Mouse (Mus musculus): ENCODE results near the gene Gm813.
"Not testable (repeated sequence)": the region's sequence is repeated elsewhere in the genome, so short reads cannot be mapped to it uniquely, and the experiment has no call there.

Gm813 gene

DNA sequence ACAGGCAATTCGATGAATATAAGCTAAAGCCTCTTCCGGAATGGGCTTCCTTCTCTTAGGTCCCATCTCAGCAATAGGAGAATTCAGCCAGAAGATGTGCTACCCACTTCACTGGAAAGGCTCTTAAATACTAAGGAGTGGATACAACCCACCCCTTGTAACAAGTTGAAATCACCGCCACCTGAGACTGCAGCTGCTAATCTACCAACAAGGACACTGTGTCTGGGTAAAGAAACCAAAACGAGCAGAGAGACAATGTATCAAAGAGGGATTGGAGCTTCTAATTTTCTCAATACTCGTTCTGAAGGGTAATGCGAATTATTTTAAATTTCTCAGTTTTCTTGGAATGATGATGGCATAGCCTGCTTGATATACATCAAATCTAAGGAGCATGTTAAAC lies at the start of gene Gm813:
TSS of gene Gm813 (minus strand) at position 101 of the 400 bp plus-strand sequence.
- DNase-seq (ENCODE audit: low spot score in 2 of 2), result no peak

DNA sequence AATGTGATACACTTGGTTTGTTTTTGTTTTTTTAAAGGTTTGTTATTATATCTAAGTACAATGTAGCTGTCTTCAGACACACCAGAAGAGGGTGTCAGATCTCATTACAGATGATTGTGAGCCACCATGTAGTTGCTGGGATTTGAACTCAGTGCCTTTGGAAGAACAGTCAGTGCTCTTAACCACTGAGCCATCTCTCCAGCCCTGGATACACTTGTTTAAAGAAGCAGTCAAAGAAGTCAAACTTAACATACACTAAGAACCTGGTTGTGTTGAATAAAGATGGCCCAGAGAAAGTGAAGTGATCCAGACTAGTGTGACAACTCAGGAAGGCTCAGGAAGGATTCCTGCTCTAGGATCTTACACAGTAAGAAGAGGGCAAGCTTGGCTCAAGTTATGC lies 48.4 kb upstream of the Gm813 start:
- not testable (repeated sequence) for DNase-seq (ENCODE audit: low spot score in 2 of 2)

DNA sequence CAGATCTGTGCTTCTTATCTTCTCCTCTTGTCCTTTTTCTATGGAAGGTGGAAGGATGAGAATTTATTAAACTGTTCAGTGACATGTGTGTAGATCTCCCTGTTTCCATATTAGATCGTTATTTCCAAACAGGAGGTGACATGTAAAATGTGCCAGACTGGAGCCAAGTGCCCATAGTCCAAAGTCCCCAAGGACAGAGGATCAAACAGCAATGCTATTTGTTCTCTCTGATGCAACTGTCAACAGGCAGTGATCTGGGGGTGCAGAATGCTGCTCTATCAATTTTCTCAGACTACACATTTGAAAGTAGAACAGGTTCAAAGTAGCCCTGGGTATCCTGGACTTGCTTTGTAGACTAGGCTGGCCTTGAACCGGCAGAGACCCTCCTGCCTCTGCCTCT lies 47.0 kb upstream of the Gm813 start:
- no peak for DNase-seq (ENCODE audit: low spot score in 2 of 2)

DNA sequence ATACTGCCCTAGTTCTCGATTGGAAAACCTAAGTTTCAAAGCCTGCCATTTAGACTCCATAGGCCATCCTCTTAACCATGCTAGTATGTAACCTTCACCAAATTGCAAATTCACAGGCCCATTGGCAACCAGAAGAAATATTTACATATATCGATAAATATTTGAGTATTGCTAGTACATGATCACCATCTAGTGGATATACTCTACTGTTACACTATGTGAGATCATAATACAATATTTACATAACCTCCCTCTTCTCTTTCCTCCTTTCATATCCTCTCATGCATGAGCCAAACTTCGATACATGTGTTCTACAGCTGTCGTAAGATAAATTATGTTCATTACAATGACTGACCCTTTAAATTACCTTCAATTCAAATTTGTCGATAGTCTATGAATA lies 46.2 kb upstream of the Gm813 start:
- no peak for DNase-seq (ENCODE audit: low spot score in 2 of 2)

DNA sequence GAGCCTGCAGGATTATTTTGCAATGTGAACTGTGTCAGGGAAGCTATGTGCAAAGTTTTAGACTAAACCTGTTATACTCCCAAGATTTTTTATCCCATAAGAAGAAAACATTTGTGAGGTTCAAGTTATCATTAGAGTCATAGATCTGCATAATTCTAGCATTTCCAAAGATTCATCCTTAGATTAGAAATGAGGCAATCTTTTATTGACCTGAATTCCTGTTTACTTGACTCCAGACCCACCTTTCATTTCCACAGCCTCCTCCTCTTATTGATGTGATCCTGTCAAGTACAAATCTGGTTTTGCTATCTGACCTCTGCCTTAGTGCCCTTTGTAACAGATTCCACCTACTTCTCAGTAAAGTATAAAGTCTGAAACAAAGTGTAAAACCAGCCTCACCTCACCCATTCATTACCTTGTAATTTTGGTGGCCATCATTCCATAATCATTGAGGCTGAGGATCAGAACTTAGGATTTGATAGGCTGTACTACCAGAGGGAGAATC lies 45.6 kb upstream of the Gm813 start:
- DNase-seq (ENCODE audit: low spot score in 2 of 2), result no peak

DNA sequence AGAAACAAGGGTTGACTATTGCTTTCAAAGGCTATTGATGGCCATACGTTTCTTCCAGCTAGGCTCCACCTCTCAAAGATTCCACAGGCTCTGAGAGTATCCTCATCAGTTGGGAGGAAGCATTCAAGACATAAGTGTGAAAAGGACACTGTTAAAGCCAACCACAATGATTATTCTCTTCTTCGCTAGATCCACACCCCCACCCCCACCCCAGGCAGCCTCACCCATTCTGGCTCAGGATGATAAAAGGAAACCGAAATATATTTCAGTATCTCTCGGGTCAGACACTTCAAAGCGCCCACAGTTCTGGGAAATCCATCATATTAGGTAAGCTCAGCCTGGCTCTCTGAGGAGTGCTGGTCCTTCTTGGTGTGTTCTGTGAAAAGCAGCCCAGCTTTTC lies 45.0 kb upstream of the Gm813 start:
- no peak for DNase-seq (ENCODE audit: low spot score in 2 of 2)

DNA sequence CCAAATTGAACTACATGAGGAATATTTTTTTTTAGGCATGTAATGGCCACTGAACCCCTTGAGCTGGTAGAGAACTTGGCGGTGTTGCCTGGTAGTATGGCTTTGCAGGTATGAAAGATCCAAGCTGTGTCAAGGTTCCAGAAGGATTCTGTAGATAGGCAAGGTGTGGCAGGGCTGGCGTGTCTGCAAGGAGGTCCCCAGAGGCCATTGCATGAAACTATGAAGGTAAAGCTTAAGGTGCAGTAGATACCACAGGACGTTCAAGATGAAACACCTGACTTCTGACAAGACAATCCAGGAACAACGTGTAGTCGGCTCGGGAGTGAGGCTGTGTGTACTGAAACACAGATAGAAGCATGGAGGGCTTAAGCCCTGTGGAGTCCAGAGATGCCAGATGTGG lies 41.9 kb upstream of the Gm813 start:
- DNase-seq (ENCODE audit: low spot score in 2 of 2), result no peak

DNA sequence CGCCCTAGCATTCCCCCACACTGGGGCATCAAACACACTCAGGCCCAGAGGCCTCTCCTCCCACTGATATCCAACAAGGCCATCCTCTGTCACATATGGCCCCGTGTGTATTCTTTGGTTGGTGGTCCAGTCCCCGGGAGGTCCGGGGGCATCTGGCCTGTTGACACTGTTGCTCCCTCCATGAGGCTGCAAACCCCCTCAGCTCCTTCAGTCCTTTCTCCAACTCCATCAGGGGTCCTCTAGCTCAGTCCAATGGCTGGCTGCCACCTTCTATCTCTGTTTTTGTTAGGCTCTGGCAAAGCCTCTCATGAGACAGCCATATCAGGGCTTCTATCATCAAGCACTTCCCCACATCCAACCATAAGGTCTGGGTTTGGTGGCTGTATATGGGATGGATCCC lies 39.7 kb upstream of the Gm813 start:
- DNase-seq (ENCODE audit: low spot score in 2 of 2), result no peak

DNA sequence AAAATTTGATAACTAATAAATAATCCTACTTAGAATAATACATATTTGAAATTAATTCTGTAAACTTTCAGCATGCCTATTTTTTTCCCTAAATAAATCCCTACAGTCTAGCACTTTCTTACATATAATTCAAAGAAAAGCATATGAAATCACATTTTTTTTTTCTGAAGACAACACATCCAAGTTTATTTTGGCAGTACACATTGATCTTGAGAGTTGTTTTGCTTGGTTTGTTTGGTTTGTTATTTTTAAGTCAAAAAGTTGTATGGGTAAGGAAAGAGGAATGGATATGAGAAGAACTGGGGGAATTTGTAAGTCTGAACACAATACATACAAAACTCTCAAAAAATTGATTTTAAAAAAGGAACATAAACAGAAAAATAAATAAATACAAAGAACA lies 39.0 kb upstream of the Gm813 start:
- DNase-seq (ENCODE audit: low spot score in 2 of 2), result no peak

DNA sequence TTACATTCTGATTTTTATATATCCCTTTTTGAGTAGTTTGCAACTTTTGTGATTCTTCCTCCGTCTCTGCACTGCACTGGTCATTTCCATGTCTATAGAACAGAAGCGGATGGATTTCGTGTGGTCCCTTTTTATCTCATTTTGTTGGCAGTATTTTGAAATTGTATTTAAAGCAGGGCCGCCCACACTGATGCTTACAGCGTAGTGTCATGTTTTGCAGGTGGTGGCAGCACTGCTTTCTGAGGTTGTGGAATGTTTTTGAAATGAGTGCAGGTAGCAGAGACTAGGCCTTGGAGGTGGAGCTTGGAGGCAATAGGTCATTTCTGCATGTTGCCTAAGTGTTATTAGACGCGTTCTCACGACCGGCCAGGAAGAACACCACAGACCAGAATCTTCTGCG lies 33.2 kb upstream of the Gm813 start:
- no peak for DNase-seq (ENCODE audit: low spot score in 2 of 2)

DNA sequence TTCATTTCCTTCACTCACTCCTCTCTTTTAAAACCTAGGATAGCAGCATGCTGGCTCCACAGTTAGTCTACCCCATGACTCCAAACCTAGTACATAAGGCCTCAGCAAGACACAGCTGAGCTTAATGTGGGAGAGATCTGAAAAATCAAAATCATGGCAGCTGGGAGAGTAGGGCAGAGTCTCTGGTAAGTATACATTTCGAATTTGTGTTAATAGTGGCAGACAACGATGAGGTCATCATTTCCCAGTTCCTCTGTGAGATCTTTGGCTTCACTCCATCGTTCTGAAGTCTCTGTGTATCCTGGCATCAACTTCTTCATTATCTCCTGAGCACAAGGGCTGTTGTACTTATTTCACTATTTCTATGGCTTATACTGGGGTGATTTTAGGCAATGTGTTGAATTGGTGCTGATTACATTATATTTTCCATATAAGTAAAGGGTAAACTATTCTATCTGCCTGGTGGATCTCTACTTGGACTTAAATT lies 22.0 kb upstream of the Gm813 start, which contains the start of gene E330017A01Rik:
TSS of gene E330017A01Rik (minus strand) at position 51 of the 487 bp plus-strand sequence.
- DNase-seq (ENCODE audit: low spot score in 2 of 2), result no peak

DNA sequence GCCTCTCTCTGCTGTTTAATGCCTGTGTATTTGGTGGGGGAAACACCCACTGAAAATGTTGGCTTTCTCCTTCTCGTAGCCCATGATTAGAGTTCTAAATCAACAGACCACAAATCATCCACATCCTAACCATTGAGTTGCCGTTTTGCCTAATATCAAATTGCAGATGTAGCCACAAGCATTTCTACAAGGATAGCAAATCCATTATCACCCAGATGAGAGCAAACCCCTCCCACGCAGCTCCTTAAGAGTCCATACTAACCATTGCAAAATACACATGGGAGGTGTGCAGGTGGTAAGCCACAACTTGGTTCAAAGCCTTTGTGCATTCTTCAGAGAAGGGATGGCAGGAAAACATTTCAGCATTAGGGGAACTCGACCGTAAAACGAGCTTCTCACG lies 21.2 kb upstream of the Gm813 start:
- no peak for DNase-seq (ENCODE audit: low spot score in 2 of 2)

DNA sequence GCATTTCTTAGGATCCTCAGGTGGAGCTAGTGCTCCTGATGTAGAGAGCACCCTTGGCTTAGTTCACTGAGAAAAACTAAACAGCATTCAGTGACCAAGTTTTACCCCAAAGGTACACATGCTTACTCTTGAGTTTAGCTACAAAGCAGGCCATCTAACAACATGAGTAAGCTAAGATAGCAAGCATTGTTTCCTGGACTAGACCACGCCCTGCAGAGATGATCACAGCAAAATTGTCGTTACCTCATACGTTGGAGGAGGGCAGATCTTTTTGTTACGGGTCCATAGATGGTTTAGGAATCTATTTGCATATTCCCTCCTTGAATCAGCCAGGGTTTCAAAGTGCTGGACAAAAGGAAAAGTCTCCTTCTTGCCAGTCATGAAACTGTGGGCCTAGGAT lies 20.7 kb upstream of the Gm813 start:
- no peak for DNase-seq (ENCODE audit: low spot score in 2 of 2)

DNA sequence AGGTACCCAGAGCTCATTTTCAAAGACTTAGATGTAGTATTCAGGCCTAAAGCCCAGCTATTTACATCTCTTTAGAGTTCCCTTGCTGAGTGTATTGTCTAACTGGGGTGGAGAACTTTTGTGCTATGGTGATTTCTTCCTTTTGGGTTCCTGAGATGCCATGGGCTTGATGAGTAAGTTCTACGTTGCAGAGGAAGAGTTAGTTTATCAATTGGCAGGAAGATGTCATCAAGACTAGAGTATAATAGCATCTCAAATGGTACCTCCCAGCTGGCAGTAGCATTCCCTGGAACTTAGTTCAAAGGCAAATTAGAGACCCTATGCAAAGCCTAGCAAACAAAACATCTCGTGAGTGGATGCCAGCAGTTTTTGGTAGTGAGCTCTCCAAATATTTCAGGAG lies 19.1 kb upstream of the Gm813 start:
- no peak for DNase-seq (ENCODE audit: low spot score in 2 of 2)

DNA sequence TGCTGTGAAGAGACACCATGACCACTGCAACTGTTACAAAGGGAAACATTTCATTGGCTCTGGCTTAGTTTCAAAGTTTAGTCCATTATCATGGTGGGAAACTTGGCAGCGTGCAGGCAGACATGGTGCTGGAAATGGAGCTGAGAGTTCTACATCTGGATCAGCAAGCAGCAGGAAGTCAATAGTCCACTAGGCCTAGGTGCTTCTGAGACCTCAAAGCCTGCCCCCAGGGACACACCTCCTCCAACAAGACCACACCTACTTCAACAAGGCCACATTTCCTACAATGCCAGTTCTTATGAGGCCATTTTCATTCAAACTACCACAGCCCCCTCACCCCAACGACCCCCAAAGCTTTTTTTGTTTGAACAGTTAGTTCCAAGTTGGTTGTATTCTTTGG lies 13.0 kb upstream of the Gm813 start:
- DNase-seq (ENCODE audit: low spot score in 2 of 2), result no peak

DNA sequence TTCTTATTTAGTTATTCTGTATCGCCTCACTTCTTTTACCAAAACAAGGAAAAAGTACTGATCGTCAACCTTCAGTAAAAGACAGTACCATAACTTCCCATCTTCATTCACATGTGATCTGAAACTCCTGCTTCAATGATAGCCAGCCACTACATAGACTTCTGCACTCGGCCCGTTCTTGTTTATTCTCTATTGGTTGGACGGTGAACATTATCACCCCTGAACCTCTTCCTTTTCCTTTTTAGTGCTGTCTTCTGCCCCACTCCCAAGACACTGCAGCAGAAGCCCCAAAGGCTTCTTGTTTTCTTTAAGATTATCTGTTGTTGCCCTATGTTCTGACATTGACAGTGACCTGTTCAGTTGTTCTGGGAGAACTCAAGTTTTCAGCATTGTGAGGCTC lies 12.2 kb upstream of the Gm813 start:
- no peak for DNase-seq (ENCODE audit: low spot score in 2 of 2)

DNA sequence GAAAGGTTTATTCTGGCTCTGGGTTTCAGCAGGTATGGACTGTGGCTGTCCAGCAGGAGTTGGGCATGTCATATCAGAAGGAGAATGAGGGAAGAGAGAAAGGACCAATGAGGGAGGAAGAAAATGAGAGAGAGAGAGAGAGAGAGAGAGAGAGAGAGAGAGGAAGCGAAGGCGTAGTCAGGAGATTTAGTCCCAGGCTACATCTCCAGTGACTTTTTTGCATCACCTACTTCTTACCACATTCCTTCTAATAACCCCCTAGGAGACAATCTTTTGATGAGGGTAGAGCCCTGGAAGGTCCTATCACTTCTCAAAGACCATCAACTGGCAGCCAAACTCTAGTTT lies 11.5 kb upstream of the Gm813 start:
- DNase-seq (ENCODE audit: low spot score in 2 of 2), result no peak

DNA sequence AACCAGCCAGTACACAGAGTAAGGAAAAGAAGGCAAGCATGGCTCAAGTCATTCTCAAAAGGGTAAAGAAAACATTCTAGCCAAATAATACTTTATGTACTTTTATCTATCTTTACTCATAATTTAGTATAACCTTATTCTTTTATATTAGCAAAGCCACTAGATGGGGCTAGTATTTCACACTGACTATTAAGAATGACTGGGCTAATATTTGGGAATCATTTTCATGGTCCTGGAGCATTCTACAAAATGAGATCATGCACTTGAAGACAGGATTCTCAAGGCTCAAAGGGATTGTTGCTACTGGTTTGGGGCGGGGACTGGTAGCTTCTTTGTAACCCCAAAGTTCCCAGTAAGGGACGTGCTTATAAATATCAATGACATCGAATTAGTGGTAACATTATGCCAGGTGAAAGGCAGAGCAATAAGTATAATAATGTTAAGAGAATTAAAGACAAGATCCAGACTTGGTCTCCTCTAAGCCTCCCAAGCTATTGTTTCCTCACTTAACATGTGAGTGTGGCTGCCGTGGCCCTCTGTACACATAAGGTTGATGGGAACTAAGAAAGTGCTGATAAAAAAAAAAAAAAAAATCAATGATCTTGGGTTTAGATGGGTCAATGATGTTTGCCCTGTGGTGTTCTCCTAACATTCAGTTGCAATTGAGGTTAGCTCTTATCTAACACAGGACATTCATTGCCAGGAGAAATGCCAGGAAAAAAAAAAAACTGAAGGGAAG lies 11.0 kb upstream of the Gm813 start:
- no peak for DNase-seq (ENCODE audit: low spot score in 2 of 2)

DNA sequence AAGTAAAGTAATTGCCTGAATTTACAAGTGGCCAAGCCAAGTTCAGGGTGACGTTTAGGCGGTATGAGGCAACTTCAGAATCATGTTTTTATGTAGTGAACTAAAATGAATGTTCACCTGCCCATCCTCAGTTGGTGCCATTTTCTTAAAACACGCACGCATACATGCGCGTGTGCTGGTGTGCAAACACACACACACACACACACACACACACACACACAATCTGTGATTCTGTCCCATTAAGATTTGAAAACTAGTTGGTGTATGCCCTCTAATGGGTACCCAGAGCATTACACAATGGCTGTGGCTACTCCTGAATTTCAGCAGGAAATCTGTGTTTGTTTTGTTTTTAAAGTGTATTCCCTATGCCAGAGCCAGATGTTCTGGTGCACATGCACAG lies 7.2 kb upstream of the Gm813 start:
- no peak for DNase-seq (ENCODE audit: low spot score in 2 of 2)

DNA sequence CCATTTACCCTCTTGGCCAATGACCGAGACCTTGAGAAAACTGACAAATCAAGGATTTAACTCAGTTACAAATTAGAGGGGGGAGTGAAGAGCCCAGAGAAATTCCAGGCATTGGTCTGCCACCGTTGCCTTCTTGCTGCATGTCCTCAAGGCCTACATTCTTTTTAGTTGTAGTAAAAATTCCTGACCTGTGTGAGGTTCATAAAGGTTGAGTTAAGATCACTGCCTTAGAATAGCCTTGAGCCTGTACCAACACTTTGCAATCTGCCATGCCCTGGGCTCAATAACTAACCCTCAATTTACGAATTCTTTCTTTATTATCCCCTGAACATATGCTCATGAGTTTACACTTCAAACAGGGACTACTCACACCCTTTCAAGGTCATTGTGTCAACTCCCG lies 6.3 kb upstream of the Gm813 start:
- DNase-seq (ENCODE audit: low spot score in 2 of 2), result no peak

DNA sequence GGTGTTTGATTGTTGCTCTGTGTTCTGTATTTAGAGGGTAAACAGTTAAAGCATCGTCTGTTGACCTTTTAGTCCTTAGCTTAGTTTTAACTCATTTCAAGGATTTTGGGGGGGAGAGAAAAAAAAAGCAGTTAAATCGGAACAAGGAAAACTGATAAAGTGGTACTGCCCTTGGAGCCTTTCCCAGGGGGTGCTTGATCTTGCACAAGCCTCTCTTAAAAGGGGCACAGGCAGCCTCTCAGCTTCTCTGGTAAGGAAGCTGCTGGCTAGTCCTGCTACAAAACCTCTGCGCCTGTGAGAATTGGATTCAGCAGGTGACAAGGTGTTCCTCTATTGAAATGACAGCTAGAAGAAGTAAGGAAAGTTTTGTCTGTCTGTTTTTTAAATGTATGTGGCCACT lies 5.6 kb upstream of the Gm813 start:
- DNase-seq (ENCODE audit: low spot score in 2 of 2), result no peak

DNA sequence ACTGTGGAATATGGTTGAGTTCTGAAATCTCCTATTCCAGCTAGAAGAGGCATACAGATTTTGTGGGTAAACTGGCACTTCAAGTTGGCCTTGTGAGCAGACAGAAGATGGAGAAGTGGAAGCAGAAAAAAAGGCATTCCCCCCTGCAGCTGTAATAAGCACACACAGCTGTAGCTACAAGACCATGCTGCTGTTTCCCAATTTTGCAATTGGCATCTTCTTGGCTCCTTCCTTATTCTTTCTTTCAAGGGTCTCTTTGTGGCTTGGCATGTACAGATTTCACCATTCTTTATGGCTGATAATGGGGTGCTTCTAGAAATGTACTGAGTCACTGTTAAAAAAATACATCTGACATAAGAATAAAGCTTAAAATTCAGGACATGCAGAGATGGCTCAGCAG lies 568 bp upstream of the Gm813 start:
- no peak for DNase-seq (ENCODE audit: low spot score in 2 of 2)

DNA sequence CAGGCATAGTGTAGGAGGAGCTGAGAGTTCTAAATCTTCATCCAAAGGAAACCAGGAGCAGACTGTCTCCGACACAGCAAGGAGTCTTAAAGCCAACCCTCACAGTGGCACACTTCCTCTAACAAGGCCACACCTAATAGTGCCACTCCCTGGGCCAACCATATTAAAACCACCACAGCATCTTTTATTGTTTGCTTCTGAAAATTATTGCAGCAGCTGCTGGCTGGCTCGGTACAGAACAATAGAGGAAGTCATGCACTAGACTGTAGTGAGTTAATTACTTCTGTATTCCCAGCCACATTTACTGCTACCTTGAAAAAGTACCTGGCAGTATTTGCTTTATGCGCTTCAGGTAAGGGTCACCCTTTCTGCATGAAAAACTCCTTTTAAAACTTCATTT lies 3.8 kb downstream of the Gm813 start:
- DNase-seq (ENCODE audit: low spot score in 2 of 2), result no peak

DNA sequence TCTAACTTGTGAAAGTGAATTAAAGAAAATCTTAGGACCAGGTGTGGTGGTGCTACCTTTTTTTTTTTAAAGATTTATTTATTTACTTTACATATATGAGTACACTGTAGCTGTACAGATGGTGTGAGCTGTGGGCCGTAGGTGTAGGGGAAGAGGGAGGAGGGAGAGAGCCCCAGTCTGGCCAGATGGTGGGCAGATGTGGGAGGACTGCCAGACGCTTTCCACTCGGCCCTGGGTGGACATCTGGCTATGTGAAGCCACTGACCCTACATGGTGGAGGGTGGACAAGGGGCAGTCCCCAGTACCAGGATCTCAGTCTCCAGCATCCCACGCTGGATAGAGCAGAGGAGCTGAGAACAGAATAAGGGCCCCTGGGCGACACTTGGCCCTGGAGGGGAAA lies 9.7 kb downstream of the Gm813 start:
- no peak for DNase-seq (ENCODE audit: low spot score in 2 of 2)
